Mouse (Mus musculus): ENCODE measurements around the gene Zfp759.
"Not testable (repeated sequence)": the region's sequence is repeated elsewhere in the genome, so short reads cannot be mapped to it uniquely, and the experiment has no call there.

GRCm38 (mm10) chr13:67116163-67116562 is 5.3 kb upstream of the Zfp759 start, which contains the start of gene Rslcan18:
- TF ChIP-seq CTCF (IDR thresholded peaks at IDR 0.05; ENCODE audit: control insufficient read depth, insufficient read depth, low read length); POLR2A (IDR thresholded peaks at IDR 0.05; ENCODE audit: borderline replicate concordance, control insufficient read depth, low read depth, low read length): not testable (repeated sequence)
